Mouse (Mus musculus) left cerebral cortex, postnatal 25 days (tissue): ENCODE results near the gene Prpf40a. TPM values are rescaled to one million over a fixed set of nuclear protein-coding genes. Genes with fewer than 3 reads are reported as not detected.
A peak's percentile ranks its signal among the peaks of the same experiment; 100 is the strongest.

ENCODE experiments used
- DNase-seq, 2 experiments: peaks; one replicate each; pipeline ENCODE4 v3.0.0; 2022; ENCODE audit warnings: low spot score in 2 of 2, mixed read lengths in 1 of 2
- intact Hi-C: fragments of 180-260 bp; cut with DNase I; formaldehyde crosslinking; loops from one replicate; pipeline ENCODE4 v1.15.1; 2025
- total RNA-seq, 2 experiments: library from RNA; stranded (reverse); gene quantifications; 2 replicates each; pipeline ENCODE4 v1.2.3; 2021

Gene Prpf40a
- total RNA-seq, 2 experiments from 2014 or later = 36.9 to 37.9 TPM

DNA sequence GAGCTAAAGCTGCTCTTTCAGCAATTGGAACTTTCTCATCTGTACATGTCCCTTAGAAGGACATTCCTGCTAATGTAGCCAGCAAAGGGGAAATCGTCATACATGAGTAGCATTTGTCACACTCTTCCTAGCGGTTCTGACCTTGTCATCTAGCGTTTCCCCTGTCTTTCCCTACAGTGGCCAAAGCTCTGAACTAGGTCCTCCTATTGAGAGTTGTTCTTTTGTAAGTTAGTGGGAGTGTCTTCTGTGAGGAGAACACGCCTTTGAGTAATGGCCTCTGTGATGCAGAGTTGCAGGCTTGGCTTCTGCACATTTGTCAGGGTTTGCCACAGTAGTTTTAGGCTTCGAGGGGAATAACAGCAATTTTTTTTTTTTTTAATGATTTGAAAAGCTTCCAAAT is 82.5 kb downstream of the Prpf40a start:
- intact Hi-C loops = no loop called here

DNA sequence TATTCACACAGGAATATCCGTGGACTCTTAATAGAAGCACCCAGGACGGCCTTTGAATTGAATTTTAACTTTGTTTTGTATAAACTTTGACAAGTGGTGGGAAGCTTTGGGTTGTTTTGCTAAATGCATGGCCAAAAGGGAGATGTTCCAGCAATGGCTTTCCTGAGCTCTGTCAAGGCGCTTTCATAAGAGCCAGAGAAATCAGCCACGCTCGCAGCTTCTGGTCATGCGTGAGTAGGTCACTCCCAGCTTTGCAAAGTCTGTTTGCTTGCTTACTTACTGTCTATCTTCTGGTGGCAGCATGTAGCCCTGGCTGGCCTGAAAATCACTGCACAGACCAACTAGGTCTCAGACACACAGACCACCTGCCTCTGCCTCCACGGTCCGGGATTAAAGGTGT is 84.6 kb downstream of the Prpf40a start:
- intact Hi-C loops = no loop called here
- DNase-seq = no peak

More for the DNA sequence above, 82.5 kb downstream of the Prpf40a start:
- no peak for DNase-seq

DNA sequence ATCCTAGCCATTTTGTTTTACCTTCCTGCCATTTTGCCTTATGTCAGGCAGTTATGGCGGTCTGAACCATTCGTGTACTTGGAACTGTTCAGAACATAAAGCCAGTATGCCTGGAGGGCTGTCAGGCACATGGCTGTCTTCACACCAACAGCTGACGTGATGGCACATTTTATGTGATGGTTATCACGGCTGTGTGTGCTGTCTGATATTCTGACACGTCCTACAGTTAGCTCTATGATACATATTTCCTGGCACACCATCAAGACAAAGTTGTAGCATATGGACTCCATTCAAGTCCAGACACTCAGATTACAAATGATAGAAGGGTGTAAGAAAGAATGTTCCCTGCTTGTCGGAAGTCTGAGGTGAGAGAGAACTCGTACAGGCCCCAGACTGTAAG is 85.0 kb downstream of the Prpf40a start:
- intact Hi-C loops = no loop called here
- peak in 1 of 2 experiments; percentile 52 for DNase-seq

DNA sequence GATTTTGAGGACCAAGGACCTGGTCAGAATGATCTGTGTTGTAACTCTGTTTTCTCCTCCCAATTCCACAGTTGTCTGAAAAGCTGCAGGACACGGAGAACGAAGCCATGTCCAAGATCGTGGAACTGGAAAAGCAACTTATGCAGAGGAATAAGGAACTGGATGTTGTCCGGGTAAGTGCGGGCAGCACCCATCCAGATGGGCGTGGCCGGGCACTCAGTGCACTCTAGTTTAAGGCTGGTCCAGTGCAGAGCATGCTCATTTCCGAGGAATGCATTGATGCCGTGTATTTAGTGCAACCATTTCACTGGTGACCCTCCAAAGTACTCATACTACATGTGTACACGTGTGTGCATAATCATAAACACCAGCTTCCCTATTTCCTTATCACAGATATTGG is 85.7 kb downstream of the Prpf40a start:
- DNase-seq = no peak

DNA sequence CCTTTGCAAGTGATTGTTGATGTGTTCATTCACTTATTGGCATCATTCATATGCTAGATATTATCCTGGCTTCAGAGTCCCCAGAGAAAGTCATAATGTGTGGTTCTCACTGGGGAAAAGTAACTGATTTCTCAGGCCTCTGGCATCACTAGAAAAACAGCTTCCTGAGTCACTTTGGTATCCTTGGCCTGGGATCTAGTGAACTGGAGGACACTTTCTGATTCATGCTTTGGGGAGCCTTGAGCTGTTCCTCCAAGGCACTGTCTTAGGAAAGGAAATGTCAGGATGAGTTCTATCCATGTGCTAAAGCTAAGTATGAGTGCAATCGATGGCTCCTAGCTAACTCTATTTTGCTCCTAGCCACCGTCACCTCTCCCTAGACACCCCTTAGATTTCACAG is 88.2 kb downstream of the Prpf40a start:
- DNase-seq = no peak
- intact Hi-C loops = no loop called here

More for the DNA sequence above, 85.7 kb downstream of the Prpf40a start:
- intact Hi-C loops = no loop called here

DNA sequence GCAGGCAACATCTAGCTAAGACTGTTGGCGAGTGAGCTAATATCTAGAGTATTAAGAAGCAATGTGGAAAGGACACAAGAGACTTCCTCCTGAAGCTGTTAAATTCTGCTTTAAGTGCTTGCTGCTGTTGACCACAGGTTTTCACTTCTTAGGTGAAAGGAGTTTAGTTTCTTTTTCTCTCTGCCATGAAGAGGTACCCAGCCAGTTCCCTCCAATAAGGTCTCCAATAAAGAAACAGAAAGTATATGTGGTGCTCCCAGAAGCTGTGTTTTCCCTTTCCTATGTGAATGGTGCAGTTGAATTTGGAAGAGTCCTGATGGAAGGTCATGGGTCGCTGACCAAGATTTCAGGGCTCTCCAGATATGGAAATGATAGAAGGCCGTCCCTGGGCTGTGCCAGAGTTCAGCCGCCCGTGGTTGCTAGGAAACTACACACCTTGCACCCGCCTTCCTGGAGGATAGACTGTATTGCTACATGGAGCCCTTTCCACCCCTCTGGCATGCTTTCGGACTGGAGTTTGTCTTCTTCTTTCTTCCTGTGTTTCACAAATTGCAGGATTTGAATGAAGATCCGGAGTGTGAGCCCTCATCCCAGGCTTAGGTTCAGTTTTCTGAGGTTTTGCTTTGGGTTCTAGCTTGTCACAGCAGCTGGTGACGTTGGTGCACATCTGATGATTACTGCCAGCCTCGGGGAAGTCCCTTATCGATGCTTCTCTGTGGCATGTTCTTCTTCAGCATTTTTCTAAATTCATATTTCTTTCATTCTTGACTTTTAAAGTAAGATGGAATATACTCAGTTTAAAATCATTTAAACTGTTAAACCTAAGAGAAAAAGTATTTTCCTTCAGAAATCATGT is 89.0 kb downstream of the Prpf40a start:
- intact Hi-C loops = no loop called here
- no peak for DNase-seq

DNA sequence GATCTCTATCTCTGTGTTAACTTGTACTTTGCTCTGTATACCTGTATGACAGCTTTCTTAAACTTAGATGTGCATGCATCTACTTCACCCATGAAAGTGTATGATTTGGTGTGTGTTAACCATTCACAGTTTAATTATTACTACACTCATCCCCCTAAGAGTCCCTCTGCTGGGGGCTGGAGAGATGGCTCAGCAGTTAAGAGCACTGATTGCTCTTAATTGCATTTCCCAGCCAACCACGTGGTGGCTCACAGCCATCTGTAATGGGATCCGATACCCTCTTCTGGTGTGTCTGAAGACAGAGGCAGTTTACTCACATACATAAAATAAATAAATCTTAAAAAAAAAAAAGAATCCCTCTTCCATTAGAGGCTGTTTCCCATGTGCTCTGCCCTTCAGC is 91.0 kb downstream of the Prpf40a start:
- intact Hi-C loops = no loop called here
- DNase-seq = no peak

DNA sequence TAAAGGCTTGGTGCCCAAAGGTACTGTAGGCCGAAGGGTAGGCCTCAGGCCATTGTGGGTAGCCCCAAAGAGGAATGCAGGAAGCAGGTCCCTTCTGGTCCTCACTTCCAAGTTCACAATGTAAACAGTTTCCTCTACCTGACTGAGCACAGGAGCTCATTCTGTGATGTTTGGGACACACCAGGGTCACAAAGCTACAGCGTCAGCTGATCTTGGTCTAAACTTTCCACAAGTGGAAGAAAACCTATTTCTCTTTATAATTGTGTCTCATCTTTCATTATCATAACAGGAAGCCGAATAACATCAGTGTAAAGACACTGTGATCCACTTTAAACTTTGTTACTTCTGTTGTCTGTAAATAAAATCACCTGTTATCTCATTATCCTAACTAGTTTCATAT is 95.6 kb downstream of the Prpf40a start:
- DNase-seq = no peak
- intact Hi-C loops = no loop called here

DNA sequence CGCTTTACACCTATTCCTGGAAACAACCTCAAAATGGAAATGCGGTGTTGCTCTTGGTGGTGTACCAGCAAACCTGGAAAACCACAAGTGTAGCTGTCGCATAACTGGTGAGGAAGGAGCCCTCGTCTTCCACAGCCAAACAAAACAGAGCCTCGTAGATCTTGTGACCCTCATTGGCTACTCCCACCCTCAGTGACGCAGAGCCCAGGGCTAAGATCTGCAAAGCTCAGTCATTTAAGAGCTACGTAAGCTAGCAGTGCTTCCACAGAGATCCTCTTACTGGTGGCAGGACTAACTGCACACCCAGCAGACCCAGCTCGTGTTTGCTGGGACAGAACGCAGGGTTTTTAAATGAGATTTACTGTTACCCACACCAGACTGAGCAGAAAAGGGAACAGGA is 96.1 kb downstream of the Prpf40a start:
- DNase-seq = peak in 1 of 2 experiments; percentile 12
- intact Hi-C loops = no loop called here

DNA sequence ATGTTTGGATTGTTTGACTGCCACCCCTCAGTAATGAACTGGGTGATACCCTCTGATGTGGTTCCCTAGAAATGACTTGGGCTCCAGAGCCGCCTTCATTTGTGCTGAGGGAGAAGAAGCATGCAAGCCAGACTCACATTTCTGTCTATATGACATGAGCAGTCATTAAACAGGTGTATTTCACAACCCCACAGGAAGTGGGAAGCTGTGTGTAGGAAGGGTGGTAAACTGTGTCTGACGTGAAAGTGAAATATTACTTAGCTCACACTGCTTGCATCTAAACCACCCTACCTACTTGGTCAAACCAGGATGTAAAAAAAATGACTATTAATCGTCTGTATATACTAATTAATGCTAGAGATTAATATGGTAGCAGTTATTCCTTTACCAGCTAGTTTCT is 102.3 kb downstream of the Prpf40a start:
- intact Hi-C loops = no loop called here
- no peak for DNase-seq

DNA sequence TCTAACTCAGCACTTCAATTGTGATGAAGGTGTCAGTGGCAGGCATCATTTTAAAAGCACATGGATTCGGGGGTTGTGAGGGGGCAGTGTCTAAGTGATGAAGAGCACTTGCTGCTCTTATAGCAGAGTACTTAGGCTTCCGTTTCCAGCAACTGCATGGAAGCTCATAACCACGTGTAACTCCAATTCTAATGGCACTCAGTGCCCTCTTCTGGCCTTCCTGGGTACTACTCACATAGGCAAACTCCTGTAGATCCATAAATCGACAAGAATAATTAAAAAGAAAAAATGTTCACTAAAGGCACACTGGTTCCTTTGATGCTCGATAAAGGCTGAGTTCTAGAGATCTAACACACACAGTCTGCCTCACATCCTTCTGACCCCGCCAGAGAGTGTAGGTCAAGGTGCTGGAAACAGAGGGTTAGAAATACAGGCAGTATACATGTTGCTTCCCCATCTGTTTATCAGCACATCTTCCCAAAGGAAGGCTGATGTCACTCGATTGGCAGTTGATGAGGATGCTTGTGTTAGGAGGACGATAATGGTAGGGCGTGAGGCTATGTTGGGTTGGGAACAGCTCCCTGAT is 105.4 kb downstream of the Prpf40a start:
- intact Hi-C loops = loop anchor here (2.0 kb wide), 2 partner anchors 323 to 329 kb away; no protein-coding TSS in a partner anchor
- peak; percentile 27 to 42 for DNase-seq

Other genes with a start within 250 kb of the Prpf40a start
- gene Arl6ip6, start 442 bp upstream of the Prpf40a start, total RNA-seq = 10 to 100 TPM in 1 of 2 experiments, 1 to 10 TPM in 1; 9.5 to 14.1 TPM